Mouse (Mus musculus): ENCODE results near the gene Hoxd12.

Gene Hoxd12

DNA sequence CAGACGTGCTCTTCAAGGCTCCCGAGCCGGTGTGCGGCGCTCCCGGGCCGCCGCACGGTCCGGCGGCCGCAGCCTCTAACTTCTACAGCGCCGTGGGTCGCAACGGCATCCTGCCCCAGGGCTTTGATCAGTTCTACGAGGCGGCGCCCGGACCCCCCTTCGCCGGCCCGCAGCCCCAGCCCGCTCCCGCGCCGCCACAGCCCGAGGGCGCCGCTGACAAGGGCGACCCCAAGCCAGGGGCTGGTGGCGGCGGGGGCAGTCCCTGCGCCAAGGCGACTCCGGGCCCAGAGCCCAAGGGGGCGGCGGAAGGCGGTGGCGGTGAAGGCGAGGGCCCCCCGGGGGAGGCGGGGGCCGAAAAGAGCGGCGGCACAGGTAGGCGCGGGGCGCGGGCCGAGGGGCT lies 8.0 kb downstream of the Hoxd12 start:
- DNase-seq, result no peak

DNA sequence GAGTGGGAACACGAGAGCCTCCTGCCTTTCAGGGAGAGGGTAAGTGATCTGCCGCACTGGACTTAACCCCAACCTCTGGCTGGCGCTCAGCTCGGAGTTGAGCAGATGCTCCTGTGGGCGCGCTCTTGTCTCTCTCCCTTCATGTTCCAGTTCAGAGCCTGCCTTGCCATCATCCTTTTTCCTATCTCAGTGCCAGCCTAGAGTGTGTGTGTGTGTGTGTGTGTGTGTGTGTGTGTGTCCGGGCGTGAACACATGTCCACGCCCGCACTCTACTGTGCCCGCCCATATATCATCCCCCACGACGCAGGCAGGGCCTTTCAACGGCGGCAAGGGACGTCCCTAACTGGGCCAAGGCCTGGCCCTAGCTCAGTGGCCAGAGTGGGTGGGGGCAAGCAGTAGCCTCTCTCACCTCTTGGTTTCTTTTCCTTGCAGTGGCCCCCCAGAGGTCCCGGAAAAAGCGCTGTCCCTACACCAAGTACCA lies 8.7 kb downstream of the Hoxd12 start:
- no peak for DNase-seq

GRCm38 (mm10) chr2:74684106-74684505 lies 9.3 kb downstream of the Hoxd12 start:
- no peak for DNase-seq

GRCm38 (mm10) chr2:74685059-74685603 lies 10.3 kb downstream of the Hoxd12 start:
- no peak for DNase-seq

DNA sequence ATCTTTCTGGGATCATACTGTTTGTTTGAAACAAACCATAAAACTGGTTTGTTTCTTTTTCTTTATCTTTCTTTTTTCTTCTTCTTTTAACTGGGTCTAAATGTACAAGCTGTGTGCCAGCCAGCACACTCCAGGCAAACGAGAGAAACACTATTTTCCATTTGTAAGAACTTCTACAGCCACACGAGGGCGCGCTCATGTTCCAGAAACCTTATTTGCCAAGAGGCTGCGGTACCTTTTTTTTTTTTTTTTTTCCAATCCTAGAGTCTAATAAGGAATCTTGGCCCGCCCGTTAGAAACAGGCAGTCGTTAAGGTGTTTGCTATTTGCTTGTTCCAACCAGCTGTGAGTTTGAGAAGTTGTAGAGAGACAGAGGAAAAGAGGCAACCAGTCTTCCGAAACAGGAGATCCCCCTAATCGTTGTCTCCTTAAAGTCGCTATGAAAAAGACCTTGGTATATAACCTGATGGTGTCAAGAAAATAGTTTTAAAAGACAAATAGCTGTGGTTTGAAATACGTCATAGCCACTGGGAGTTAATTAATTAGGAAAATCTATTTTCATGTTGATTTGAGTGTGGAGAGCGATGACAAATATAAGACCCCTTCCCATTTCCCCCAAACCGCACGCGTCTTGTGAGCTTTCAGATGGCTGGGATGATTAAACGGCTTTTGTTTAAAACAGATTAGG lies 11.6 kb downstream of the Hoxd12 start:
- peak; percentile 18 for DNase-seq

DNA sequence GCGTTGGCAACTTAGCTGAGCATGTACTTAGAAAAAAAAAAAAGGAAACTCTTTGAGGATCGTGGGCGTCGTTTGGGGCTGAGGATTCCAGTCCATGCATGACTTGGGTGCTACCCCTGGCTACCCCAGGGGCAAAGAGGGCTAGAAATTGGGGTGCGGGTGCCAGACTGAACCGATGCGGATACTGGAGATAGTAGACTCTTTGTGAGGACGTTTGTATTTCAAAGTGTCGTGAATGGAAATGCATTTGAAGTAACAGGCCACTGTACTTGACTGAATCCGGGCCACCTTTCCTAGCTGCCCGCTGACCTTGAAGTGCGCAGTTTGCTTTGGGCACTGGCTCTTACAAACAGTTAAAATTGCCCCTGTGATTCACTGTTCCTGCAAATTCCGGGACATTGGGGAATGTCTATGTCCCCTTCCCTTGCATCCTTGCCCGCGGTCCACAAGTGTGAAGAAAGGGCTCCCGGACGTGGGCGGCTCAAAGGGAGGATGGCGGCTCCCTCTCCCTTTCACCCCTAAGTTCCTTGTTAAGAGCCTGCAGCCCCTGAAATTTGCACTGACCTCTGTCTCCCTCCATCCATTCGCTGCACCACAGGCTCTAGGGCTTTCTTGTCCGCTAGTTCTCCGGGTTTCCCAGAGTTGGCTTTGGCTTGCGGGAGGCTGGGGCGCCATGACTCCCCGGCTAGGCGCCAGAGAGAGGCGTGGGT lies 12.3 kb downstream of the Hoxd12 start:
- DNase-seq, result no peak

GRCm38 (mm10) chr2:74687698-74688555 lies 13.1 kb downstream of the Hoxd12 start:
- no peak for DNase-seq

GRCm38 (mm10) chr2:74688795-74689573 lies 14.2 kb downstream of the Hoxd12 start:
- no peak for DNase-seq

GRCm38 (mm10) chr2:74689574-74690337 lies 14.9 kb downstream of the Hoxd12 start:
- no peak for DNase-seq

- no peak for DNase-seq
These were observed 15.5 kb downstream of the Hoxd12 start for GRCm38 (mm10) chr2:74690338-74690716.

DNA sequence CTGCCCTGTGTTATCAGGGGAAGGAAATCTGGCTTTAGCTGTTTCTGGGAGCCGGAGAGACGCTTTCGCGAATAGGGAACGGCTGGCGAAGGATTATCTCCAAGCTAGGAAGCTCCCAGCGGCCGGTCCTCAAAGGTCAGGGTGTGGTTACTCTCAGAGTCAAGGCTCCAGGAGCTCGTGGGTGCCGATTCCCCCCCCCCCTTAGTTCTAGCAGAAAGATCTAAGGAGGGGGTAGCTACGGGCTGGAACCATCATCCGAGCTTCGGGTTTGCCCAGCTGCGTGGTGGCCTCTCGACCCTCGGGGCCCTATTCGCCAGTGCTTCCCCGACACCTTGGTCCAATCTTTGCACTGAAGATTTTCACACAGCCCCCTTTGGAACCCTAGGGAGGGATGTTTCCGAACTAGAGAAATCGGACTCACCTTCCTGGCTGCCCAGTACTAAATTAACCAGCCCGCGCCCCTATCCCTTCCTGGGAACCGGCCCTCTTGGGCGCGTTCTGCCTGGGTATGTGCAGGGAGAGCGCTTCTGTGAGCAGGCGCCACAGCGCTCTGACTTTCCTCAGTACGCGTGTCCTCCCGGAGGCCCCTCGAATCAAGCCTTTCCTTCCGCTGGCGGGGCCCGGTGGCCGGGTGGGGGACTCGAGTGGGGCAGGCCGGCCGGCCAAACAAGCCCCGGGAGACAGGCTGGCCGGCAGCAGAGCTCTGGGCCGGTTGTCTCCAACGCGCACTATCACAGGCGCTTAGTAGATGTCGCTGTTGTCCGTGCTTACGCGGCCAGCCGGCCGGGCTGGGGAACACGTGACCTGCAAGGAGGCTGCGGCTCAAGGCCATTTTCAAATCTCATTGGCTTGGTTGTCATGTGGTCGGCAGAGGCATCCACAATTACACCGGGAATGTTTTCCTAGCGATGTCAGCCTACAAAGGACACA lies 16.5 kb downstream of the Hoxd12 start, which contains the start of gene Hoxd10:
Hoxd10 (plus strand) TSS at position 903 of the 930 bp plus-strand sequence.
- DNase-seq, result no peak

GRCm38 (mm10) chr2:74691995-74692807 lies 17.4 kb downstream of the Hoxd12 start:
- DNase-seq, result no peak

- no peak for DNase-seq
These were observed 18.1 kb downstream of the Hoxd12 start for GRCm38 (mm10) chr2:74692808-74693431.

DNA sequence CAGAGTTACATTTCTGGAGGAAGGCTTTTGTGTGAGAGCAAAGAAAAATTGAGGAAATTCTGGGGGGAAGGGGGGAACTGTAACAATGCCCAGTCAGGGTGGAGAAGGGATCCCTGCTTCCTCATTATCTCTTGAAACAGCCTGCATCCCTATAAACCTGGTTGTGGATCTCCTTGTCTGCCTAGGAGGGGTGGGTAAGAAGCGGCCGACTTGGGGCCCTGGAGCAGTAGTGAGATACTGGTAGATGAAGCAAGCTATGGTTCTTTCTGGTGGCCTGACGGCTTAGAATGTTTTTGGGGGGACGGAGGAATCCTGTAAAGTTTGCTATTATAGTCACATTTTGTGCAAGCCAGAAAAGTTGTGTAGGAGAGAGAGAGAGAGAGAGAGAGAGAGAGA lies 18.6 kb downstream of the Hoxd12 start:
- no peak for DNase-seq

GRCm38 (mm10) chr2:74694066-74694465 lies 19.3 kb downstream of the Hoxd12 start:
- no peak for DNase-seq

DNA sequence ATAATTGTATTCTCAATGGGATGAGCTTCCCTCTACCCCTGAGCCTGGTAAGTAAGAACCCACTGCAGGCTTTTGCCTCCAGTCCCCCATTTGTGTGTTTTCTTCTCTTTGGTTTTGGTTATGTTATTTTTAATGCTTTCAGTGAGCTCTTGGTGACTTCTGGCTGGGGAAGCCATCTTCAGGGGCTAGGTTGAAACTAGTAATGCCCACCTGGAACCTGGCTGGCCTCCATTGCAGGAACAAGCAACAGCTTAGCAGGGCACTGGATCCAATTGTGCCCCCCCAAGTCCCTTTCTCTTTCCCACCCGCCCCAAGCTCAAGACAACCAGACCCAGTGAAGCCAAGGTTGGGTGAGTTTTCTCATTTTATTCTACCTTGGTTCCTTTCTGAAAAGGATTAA lies 20.6 kb downstream of the Hoxd12 start:
- no peak for DNase-seq

GRCm38 (mm10) chr2:74695813-74696430 lies 21.1 kb downstream of the Hoxd12 start:
- no peak for DNase-seq

All from layer of hippocampus, adult 9-11 months (tissue).